In genomic region chr14:55559799-55560201, GRCm38 (mm10) we compare ENCODE assay signal across 8 mouse cellular contexts. TPM values are rescaled to one million over a fixed set of nuclear protein-coding genes. Genes with fewer than 3 reads are reported as not detected.
DNase-seq lines count a peak whose midpoint lies in the region; ATAC-seq lines count a peak whose summit lies in the region.

Gene Dcaf11 (plus strand): TSS chr14:55560006.

- peaks cover 45% of the 10 kb centered on the region for H3K4me1 ChIP-seq in megakaryocyte, embryonic 14.5 days

- no peaks in the 10 kb centered on the region for H3K9me3 ChIP-seq in megakaryocyte, embryonic 14.5 days

- peaks cover 35% of the 10 kb centered on the region for H3K36me3 ChIP-seq in megakaryocyte, embryonic 14.5 days (replicated peaks; ENCODE audit: low read length)

- no peaks in the 10 kb centered on the region for H3K27me3 ChIP-seq in megakaryocyte, embryonic 14.5 days (replicated peaks)

- H3K4me3 ChIP-seq in megakaryocyte, embryonic 14.5 days (replicated peaks): peak within 1 kb of the TSS; percentile 97

- ATAC-seq in common myeloid progenitor, adult 5-6 weeks (replicated peaks; ENCODE audit: low read depth, poor library complexity, severe bottlenecking): peak; percentile 52

- peak; percentile 98 for DNase-seq in ZHBTc4 (ENCODE audit: low read depth, low spot score)
- peak; percentile 84 to 91 for DNase-seq in gastrocnemius, adult 8-10 months (ENCODE audit: low spot score in 2 of 2)
- DNase-seq in hindlimb bud, embryonic 11.5 days (ENCODE audit: extremely low spot score, low read depth, low spot score): peak; percentile 73
- DNase-seq in left cerebral cortex, adult 8-10 months (ENCODE audit: low spot score in 2 of 2): peak; percentile 83 to 87
- peak; percentile 94 to 95 for DNase-seq in right cerebral cortex, postnatal 10 days (ENCODE audit: low spot score in 2 of 2)
- peak; percentile 78 for DNase-seq in urinary bladder, postnatal 25 days (ENCODE audit: low spot score)

RNA-seq across cellular contexts. Expression of gene Dcaf11, which starts in this region (rescaled TPM):
- 41.6 and 79.5 TPM in 2 replicates for total RNA-seq in common myeloid progenitor, adult 5-6 weeks (2017)
- total RNA-seq in gastrocnemius, adult 8-10 months (2022): 100 to 1,000 TPM; 135 to 147 (median 143) TPM
- 10 to 100 TPM; 83.5 to 91.6 (median 85.1) TPM for total RNA-seq in left cerebral cortex, adult 8-10 months (2022)
- 11.5 and 17.6 TPM in 2 replicates for polyA plus RNA-seq in megakaryocyte, embryonic 14.5 days (2012; ENCODE audit: insufficient read depth, low replicate concordance)

Comparison
In these comparisons a context has a peak if more than half of its experiments do, and no peak if none do; other contexts are left out.
1. Peak in every context shown above with its lines: DNase-seq, ATAC-seq and H3K4me3 ChIP-seq.